Mouse (Mus musculus) macrophage (primary cell): ENCODE data around the gene Pde11a. TPM values are rescaled to one million over a fixed set of nuclear protein-coding genes. Genes with fewer than 3 reads are reported as not detected.
"Not testable (repeated sequence)": the region's sequence is repeated elsewhere in the genome, so short reads cannot be mapped to it uniquely, and the experiment has no call there.

Experiments
- H3K27ac ChIP-seq: fragments of 350-480 bp; formaldehyde crosslinking; 2 replicates; pipeline ENCODE4 v1.9.0; 2021
- H3K36me3 ChIP-seq: fragments of 350-480 bp; formaldehyde crosslinking; 2 replicates; pipeline ENCODE4 v1.9.0; 2021; ENCODE audit errors: inconsistent target
- H3K4me3 ChIP-seq: fragments of 350-480 bp; formaldehyde crosslinking; 2 replicates; pipeline ENCODE4 v1.9.0; 2021; ENCODE audit errors: inconsistent target
- H3K79me2 ChIP-seq: fragments of 350-480 bp; formaldehyde crosslinking; 2 replicates; pipeline ENCODE4 v1.9.0; 2021; ENCODE audit errors: inconsistent target
- WGBS: methylation state at CpG from one replicate; pipeline ENCODE4 v1.1.7; 2026; ENCODE audit warnings: inconsistent platforms; ENCODE audit not compliant: missing documents; 5-methylcytosine and 5-hydroxymethylcytosine counted together
- polyA plus RNA-seq: library from polyadenylated mRNA; stranded (reverse); fragments of 250-400 nt; gene quantifications from 3 replicates; pipeline ENCODE4 v1.2.4, GENCODE M21; 2018; ENCODE audit warnings: inconsistent platforms

The Pde11a gene
- polyA plus RNA-seq, 1 experiment from 2014 or later = not detected

GRCm38 (mm10) chr2:75983091-75983490 is 355.5 kb downstream of the Pde11a start:
- no peaks in the 10 kb centered on the region for H3K36me3 ChIP-seq
- no peak overlapping the region for H3K4me3 ChIP-seq
- no peak overlapping the region for H3K27ac ChIP-seq
- H3K79me2 ChIP-seq = no peaks in the 10 kb centered on the region
- 98% methylated on average over 3 of the region's 3 CpGs for WGBS

GRCm38 (mm10) chr2:75982626-75983025 is 355.9 kb downstream of the Pde11a start:
- H3K27ac ChIP-seq = no peak overlapping the region
- H3K36me3 ChIP-seq = no peaks in the 10 kb centered on the region
- H3K4me3 ChIP-seq = no peak overlapping the region
- WGBS = 94% methylated on average over 4 of the region's 4 CpGs
- H3K79me2 ChIP-seq = no peaks in the 10 kb centered on the region

- Histone ChIP-seq H3K4me3 (peak within 1 kb of the TSS; percentile 45), H3K27ac (peak within 1 kb of the TSS; percentile 75)
- 4% methylated on average over 23 of the region's 34 CpGs for WGBS
These were observed 357.0 kb downstream of the Pde11a start, which contains the start of gene Ttc30a1 for GRCm38 (mm10) chr2:75981440-75982081. Gene Ttc30a1 (minus strand): TSS chr2:75981967.

GRCm38 (mm10) chr2:75980933-75981439 is 357.6 kb downstream of the Pde11a start:
- not testable (repeated sequence) for H3K4me3 ChIP-seq

More at GRCm38 (mm10) chr2:75981440-75982081, 357.0 kb downstream of the Pde11a start, which contains the start of gene Ttc30a1:
- not testable (repeated sequence) for H3K36me3 ChIP-seq, H3K79me2 ChIP-seq

GRCm38 (mm10) chr2:75977752-75978368 is 360.7 kb downstream of the Pde11a start, which contains the start of gene Ttc30a2:
Gene Ttc30a2 (minus strand): TSS chr2:75978170.
- not testable (repeated sequence) for H3K79me2 ChIP-seq, H3K4me3 ChIP-seq, H3K36me3 ChIP-seq, H3K27ac ChIP-seq
- WGBS = 3% methylated on average over 3 of the region's 24 CpGs

More at GRCm38 (mm10) chr2:75980933-75981439, 357.6 kb downstream of the Pde11a start:
- H3K27ac ChIP-seq, H3K36me3 ChIP-seq, H3K79me2 ChIP-seq: not testable (repeated sequence)
- WGBS = 100% methylated on average over 4 of the region's 13 CpGs

GRCm38 (mm10) chr2:75976070-75976469 is 362.5 kb downstream of the Pde11a start:
- not testable (repeated sequence) for H3K4me3 ChIP-seq, H3K36me3 ChIP-seq, H3K79me2 ChIP-seq, H3K27ac ChIP-seq
- WGBS = 86% methylated on average over 2 of the region's 2 CpGs

- no peak overlapping the region for H3K4me3 ChIP-seq
- WGBS = 90% methylated on average over 9 of the region's 9 CpGs
These were observed 364.4 kb downstream of the Pde11a start for GRCm38 (mm10) chr2:75974131-75974530.

GRCm38 (mm10) chr2:75964972-75965371 is 373.6 kb downstream of the Pde11a start:
- Histone ChIP-seq H3K27ac (no peak overlapping the region), H3K79me2 (no peaks in the 10 kb centered on the region), H3K36me3 (no peaks in the 10 kb centered on the region), H3K4me3 (peak overlapping the region; percentile 19; the same call in 1 of the 2 replicates)
- WGBS = 13% methylated on average over 5 of the region's 5 CpGs

More at GRCm38 (mm10) chr2:75974131-75974530, 364.4 kb downstream of the Pde11a start:
- Histone ChIP-seq H3K79me2 (no peaks in the 10 kb centered on the region), H3K27ac (no peak overlapping the region), H3K36me3 (no peaks in the 10 kb centered on the region)

- 5% methylated on average over 14 of the region's 14 CpGs for WGBS
- H3K36me3 ChIP-seq = no peaks in the 10 kb centered on the region
- peak overlapping the region; percentile 19; the same call in 1 of the 2 replicates for H3K4me3 ChIP-seq
- peak overlapping the region; percentile 16; the same call in 1 of the 2 replicates for H3K27ac ChIP-seq
- H3K79me2 ChIP-seq = no peaks in the 10 kb centered on the region
These were observed 374.1 kb downstream of the Pde11a start for GRCm38 (mm10) chr2:75964512-75964911.

GRCm38 (mm10) chr2:75964051-75964450 is 374.5 kb downstream of the Pde11a start:
- H3K79me2 ChIP-seq = no peaks in the 10 kb centered on the region
- peak overlapping the region; percentile 19; the same call in 1 of the 2 replicates for H3K4me3 ChIP-seq
- 0 out of 2 replicates have a peak overlapping the region, but pooled peaks have one; percentile 16 for H3K27ac ChIP-seq
- 52% methylated on average over 5 of the region's 5 CpGs for WGBS
- H3K36me3 ChIP-seq = no peaks in the 10 kb centered on the region

- H3K36me3 ChIP-seq = no peaks in the 10 kb centered on the region
- no peak overlapping the region for H3K4me3 ChIP-seq
- WGBS = 92% methylated on average over 9 of the region's 10 CpGs
- H3K79me2 ChIP-seq = no peaks in the 10 kb centered on the region
- no peak overlapping the region for H3K27ac ChIP-seq
These were observed 375.2 kb downstream of the Pde11a start for GRCm38 (mm10) chr2:75963211-75963840.

GRCm38 (mm10) chr2:75960366-75961330 is 377.9 kb downstream of the Pde11a start:
- no peaks in the 10 kb centered on the region for H3K79me2 ChIP-seq
- H3K4me3 ChIP-seq = no peak overlapping the region
- no peaks in the 10 kb centered on the region for H3K36me3 ChIP-seq
- WGBS = 89% methylated on average over 15 of the region's 15 CpGs
- H3K27ac ChIP-seq = no peak overlapping the region

GRCm38 (mm10) chr2:75959850-75960365 is 378.7 kb downstream of the Pde11a start:
- H3K36me3 ChIP-seq = no peaks in the 10 kb centered on the region
- H3K79me2 ChIP-seq = no peaks in the 10 kb centered on the region
- WGBS = 88% methylated on average over 15 of the region's 15 CpGs
- no peak overlapping the region for H3K27ac ChIP-seq
- no peak overlapping the region for H3K4me3 ChIP-seq
